Comparison of ENCODE assay signal across 1 mouse cellular context in the genomic region with DNA sequence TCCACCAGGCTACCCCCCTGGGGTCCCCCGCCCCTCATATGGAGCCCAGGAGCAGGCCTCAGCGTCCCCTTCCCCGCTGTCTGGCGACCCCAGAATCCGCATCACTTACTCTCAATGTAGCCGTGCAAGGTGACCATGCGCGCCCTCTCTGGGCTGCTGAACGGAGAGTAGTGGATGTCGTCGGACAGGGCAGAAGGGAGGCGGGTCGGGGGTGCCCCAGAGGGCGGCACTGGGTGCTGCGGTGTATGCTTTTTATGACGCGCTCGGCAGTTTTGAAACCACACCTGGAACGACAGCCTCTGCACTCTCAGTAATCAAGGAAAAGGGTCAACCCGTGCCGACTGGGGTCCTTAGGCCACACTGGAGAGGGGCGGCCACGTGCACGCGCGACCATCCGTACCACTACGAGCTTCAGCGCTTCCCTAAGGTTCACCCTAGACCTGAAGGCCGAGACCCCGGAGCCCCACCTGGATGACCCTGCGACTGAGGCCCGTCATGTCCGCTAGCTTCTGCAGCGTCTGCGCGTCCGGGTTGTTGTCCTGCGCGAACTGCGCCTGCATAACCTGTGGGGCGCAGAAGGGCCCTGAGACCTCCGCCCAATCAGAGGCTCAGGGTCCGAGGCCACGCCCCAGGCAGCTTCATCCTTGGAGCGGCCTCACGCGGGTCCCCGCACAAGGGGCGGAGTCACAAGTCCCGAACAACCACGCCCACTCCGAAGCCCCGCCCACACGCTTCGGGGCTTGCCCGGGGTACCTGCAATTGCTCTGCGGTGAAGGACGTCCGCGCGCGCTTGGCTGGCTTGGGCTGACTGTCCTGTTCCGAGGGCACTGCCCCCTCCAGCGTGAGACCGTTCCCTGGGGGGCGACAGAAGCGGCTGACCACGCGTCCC.
TF ChIP-seq lines count a peak whose summit lies in the region.

No protein-coding gene starts in this region.

TF ChIP-seq in CH12.LX, 34 proteins besides CTCF, POLR2A, EP300 and RAD21:
- TF ChIP-seq SMC3 (IDR thresholded peaks at IDR 0.05; ENCODE audit: low read depth, low read length) (no peak), ZC3H11A (IDR thresholded peaks at IDR 0.05; ENCODE audit: low read depth, low read length) (no peak), CHD2 (IDR thresholded peaks at IDR 0.05; ENCODE audit: low read length) (no peak), MAFK (IDR thresholded peaks at IDR 0.05; ENCODE audit: insufficient replicate concordance, low read length) (no peak), PAX5 (IDR thresholded peaks at IDR 0.05; ENCODE audit: low read length) (no peak), USF2 (conservative IDR thresholded peaks at IDR 0.05; ENCODE audit: low read depth, low read length) (no peak), NRF1 (IDR thresholded peaks at IDR 0.05; ENCODE audit: low read depth, low read length) (peak; percentile 73), TCF12 (IDR thresholded peaks at IDR 0.05; ENCODE audit: low read depth, low read length) (no peak), BHLHE40 (IDR thresholded peaks at IDR 0.05; ENCODE audit: low read depth, low read length) (0 out of 2 replicates have a peak, but pooled peaks have one; percentile 33), MEF2A (IDR thresholded peaks at IDR 0.05; ENCODE audit: borderline replicate concordance, low read depth, low read length) (no peak), KAT2A (IDR thresholded peaks at IDR 0.05; ENCODE audit: insufficient replicate concordance, low read length) (no peak)
